Mouse (Mus musculus) heart, postnatal 4 days (tissue): ENCODE results near the gene Gm5592. TPM values are rescaled to one million over a fixed set of nuclear protein-coding genes. Genes with fewer than 3 reads are reported as not detected.
"Not testable (repeated sequence)": the region's sequence is repeated elsewhere in the genome, so short reads cannot be mapped to it uniquely, and the experiment has no call there.

Experiments used
- DNase-seq: peaks from one replicate; pipeline ENCODE4 v3.0.0; 2021
- total RNA-seq, 2 experiments: library from RNA; stranded (reverse); gene quantifications; 2 replicates each; pipeline ENCODE4 v1.2.3; 2021

Gene Gm5592
- total RNA-seq = not detected

DNA sequence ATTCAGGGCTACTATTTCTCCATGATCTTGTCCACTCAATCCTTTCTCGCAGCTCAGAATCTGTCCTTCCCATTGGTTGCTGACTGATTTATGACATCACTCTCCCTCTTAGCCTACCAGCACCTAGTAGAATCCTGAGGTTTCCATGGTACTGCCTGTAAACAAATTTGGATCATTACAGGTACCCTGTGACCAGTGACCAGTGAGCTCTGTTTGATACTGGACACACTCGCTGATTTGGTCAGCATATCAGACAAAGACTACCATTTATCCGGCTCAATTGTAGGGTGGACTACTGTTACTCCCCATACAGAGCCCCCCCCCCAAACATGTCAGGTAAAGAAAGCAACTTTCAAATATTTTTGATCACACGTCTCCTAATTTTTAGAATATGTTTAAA, at the start of gene Gm5592:
Gene Gm5592, plus strand, starts transcription at position 301 of the 400 bp plus-strand sequence.
- DNase-seq = not testable (repeated sequence)

DNA sequence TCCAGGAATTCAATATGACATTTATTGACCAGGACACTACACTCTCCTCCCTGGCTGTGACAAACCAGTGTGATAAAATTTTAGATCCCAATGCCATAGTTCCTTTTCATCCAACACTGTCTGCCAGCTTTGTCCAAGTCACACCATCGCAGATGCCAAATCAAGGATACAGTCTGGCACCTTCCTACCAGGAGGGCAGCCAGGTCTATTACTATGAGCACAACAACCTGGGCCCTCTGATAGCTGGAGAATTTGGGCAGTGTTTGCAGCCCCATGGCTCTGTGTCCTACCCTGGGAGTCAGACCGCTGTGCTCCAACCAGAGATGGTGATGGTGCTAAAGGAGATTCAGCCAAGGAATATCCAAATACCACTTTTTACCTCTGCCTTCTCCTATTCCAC, 2.2 kb downstream of the Gm5592 start:
- not testable (repeated sequence) for DNase-seq

DNA sequence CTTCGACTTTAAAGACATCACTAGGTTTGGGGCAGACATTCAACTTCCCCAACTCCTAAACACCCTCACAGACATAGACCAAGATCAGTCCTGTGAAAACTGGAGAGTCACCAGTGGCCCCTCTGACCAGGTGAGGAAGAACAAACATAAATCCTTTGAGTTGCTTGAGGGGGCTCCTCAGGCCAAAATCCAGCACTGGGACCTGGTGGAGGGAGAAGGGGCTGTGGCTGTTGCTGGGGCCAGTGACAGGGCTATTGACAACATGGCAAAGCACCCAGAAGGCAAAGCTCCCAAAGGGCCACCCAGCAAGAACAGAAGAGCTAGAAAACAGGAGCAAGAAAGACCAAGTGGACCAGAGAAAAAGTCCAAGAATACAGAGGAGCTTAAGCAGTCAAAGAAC, 4.2 kb downstream of the Gm5592 start:
- DNase-seq = not testable (repeated sequence)

DNA sequence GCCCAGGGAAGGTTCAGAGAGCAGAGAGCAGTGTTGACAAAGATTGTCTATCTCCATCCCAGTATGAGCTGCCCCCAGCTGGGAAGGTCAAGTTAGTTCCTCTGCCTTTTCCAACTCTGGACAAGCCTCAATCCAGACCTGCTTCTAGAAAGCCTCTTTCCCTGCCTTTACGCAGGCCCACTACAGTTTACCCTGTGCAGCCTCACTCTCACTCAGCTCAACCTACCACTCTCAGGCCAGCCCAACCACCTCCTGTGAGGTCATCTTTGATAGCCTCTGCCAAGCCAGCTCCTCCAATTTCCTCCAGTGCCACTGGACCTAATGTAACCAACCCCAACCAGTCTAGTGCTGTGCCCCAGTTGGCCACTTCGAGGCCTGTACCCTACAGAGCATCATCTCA, 4.9 kb downstream of the Gm5592 start:
- DNase-seq = not testable (repeated sequence)

DNA sequence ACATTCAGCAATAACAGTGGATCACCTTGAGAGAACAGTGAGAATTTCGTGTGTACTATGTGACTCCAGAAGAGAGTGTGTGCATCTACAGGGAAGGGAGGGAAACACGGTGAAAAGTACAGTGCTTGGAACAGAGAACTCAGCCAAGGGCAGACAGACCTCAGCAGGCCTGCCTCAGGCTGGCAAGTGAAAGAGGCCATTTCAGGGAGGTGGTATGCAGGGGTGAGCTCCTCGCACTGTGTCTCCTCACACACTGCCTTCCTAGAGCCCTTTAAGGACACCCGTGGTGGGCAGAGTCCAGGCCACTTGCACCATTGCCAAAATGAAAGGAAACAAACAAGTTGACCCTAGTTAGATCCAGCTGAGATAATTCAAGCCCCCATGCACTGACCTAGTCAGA, 40.0 kb downstream of the Gm5592 start:
- no peak for DNase-seq

Other genes starting within 250 kb of the Gm5592 start
- not detected for gene 4930433I11Rik, start 166.3 kb upstream of the Gm5592 start, total RNA-seq
- gene Gm4884, start 121.1 kb upstream of the Gm5592 start, total RNA-seq = not detected
- 1 to 10 TPM; 8.2 to 8.6 TPM for gene AI987944, start 239.5 kb downstream of the Gm5592 start, total RNA-seq